Mouse (Mus musculus): ENCODE results near the gene Cd101. TPM values are rescaled to one million over a fixed set of nuclear protein-coding genes. Genes with fewer than 3 reads are reported as not detected.

Cd101 gene
- polyA plus RNA-seq, 1 experiment from 2014 or later = 1.0 TPM

DNA sequence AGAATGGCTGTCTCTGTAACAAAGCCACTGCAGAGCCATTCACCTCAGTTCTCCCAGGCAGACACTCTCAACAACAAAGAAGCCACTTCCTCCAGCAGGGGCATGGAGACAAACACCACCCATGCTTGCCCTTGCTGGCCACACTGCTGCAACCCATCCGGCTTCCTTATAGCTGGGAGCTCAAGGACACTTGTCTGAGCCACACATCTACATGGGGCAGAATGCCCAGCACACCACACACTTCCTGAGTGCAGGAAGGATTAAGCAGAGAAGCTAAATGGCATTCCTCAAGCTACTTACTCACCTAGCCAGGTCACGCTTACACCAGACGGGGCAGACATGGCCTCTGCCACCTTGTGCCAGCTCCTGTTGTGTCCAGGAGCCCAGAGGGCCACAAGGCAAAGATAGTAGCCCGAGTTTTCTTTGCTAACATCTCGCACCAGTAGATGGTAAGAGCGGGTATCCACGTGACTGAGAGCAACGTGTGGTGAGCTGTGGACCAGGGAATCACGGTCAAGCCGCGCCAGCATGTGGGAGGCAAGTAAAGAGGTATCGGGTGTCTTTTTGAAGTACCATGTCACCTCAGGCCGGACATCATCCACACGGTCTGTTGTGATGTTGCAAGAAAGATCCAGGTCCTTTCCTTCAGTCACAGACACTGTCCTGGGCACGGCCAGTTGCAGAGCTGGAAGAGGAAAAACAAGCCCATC, 43.3 kb upstream of the Cd101 start:
- H3K4me2 ChIP-seq (replicated peaks; ENCODE audit: low read depth) = no peak overlapping the region

DNA sequence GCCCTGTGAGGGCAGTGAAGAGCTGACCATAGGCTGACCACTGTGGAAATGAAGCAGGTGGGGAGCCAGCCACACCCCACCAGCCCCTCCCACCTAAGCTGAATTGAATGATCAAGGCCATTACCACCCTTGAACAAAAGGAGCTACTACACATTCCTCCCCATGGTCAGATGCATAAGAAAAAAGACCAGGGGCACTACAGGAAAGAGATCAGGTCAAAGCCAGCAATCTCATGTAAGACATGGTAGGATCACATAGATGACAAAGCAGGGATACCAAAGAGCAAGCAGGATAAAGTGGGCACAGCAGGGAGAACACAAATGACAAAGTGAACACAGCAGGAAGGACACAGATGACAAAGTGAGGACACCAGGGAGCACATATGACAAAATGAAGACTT, 42.2 kb upstream of the Cd101 start:
- Histone ChIP-seq H3K27ac (ENCODE audit: low read depth, low read length) (no peak overlapping the region), H3K36me3 (ENCODE audit: control insufficient read depth, insufficient read depth) (peaks cover 18% of the 10 kb centered on the region), H3K9ac (ENCODE audit: low read depth, low read length) (no peak overlapping the region), H3K27me3 (replicated peaks; ENCODE audit: control insufficient read depth, insufficient read depth, low read length) (no peaks in the 10 kb centered on the region), H3K4me2 (replicated peaks; ENCODE audit: low read depth) (no peak overlapping the region), H3K4me3 (ENCODE audit: low read depth, low read length) (no peak overlapping the region), H3K9me3 (ENCODE audit: control insufficient read depth) (no peaks in the 10 kb centered on the region), H3K4me1 (replicated peaks; ENCODE audit: control insufficient read depth, insufficient read depth, low read length) (no peaks in the 10 kb centered on the region)
- TF ChIP-seq CTCF (IDR thresholded peaks at IDR 0.05; ENCODE audit: low read depth) = no peak
- no peak for ATAC-seq

More for the DNA sequence above, 43.3 kb upstream of the Cd101 start:
- Histone ChIP-seq H3K9me3 (ENCODE audit: control insufficient read depth) (no peaks in the 10 kb centered on the region), H3K4me3 (ENCODE audit: low read depth, low read length) (no peak overlapping the region), H3K27ac (ENCODE audit: low read depth, low read length) (no peak overlapping the region), H3K9ac (ENCODE audit: low read depth, low read length) (no peak overlapping the region), H3K36me3 (ENCODE audit: control insufficient read depth, insufficient read depth) (peaks cover 21% of the 10 kb centered on the region), H3K27me3 (replicated peaks; ENCODE audit: control insufficient read depth, insufficient read depth, low read length) (no peaks in the 10 kb centered on the region), H3K4me1 (replicated peaks; ENCODE audit: control insufficient read depth, insufficient read depth, low read length) (no peaks in the 10 kb centered on the region)
- no peak for ATAC-seq
- TF ChIP-seq CTCF (IDR thresholded peaks at IDR 0.05; ENCODE audit: low read depth) = no peak
- WGBS = 89% methylated on average over 15 of the region's 15 CpGs

DNA sequence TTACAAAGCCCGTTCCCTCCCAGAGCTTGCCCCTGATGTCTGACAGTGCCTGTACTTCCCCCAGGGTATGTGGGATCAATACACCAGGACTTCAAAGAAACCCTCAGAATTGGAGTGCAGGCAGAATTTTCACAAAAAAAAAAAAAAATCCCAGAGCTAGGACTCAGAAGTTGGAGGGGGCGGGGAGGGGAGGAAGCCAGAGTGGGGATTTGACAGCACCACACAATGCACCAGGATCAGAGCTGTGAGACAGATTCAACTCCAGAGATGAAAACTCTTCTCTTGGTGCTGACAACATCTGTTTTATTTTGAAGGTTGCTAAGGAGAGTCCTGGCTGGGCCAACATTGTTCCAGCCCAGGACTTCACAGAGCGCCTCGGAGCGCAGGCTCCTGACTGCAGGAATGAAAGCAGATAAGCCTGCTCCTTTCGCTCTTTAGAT, 41.5 kb upstream of the Cd101 start:
- no peak overlapping the region for H3K4me3 ChIP-seq (ENCODE audit: low read depth, low read length)
- 64% methylated on average over 6 of the region's 6 CpGs for WGBS
- no peak overlapping the region for H3K27ac ChIP-seq (ENCODE audit: low read depth, low read length)
- ATAC-seq = no peak
- peaks cover 15% of the 10 kb centered on the region; the same call in 1 of the 2 replicates for H3K36me3 ChIP-seq (ENCODE audit: control insufficient read depth, insufficient read depth)
- no peak overlapping the region for H3K9ac ChIP-seq (ENCODE audit: low read depth, low read length)
- no peaks in the 10 kb centered on the region for H3K9me3 ChIP-seq (ENCODE audit: control insufficient read depth)
- H3K4me2 ChIP-seq (replicated peaks; ENCODE audit: low read depth) = no peak overlapping the region
- TF ChIP-seq CTCF (IDR thresholded peaks at IDR 0.05; ENCODE audit: low read depth) = no peak
- no peaks in the 10 kb centered on the region for H3K27me3 ChIP-seq (replicated peaks; ENCODE audit: control insufficient read depth, insufficient read depth, low read length)
- H3K4me1 ChIP-seq (replicated peaks; ENCODE audit: control insufficient read depth, insufficient read depth, low read length) = no peaks in the 10 kb centered on the region

DNA sequence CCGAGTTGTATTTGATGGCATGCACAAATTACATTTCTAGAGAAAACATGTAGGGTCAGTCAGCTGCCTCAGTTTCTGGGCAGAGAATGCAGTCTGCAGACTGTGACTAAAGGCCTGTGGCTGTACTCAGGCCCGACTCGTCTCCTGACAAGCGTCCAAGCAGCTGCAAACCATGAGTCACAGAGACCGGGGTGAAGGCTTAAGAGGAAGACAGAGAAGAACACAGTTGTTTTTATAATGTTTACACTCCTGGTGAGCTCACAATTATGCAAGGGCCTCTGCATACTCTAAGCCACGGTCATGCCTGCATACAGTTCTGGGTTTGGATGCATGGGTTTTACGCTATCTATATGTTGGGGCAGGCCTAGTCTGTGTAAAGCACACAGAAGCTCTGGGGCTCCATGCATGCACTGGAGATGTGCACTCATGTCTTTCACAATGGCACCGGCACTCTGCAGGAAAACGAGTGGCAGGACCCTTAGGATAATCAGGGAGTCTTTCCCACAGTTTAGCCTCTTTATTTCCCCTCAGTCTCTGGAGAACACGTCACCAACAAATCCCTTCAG, 41.0 kb upstream of the Cd101 start:
- 59% methylated on average over 10 of the region's 10 CpGs for WGBS
- Histone ChIP-seq H3K9me3 (ENCODE audit: control insufficient read depth) (no peaks in the 10 kb centered on the region), H3K4me1 (replicated peaks; ENCODE audit: control insufficient read depth, insufficient read depth, low read length) (no peaks in the 10 kb centered on the region), H3K27me3 (replicated peaks; ENCODE audit: control insufficient read depth, insufficient read depth, low read length) (no peaks in the 10 kb centered on the region), H3K4me2 (replicated peaks; ENCODE audit: low read depth) (no peak overlapping the region), H3K27ac (ENCODE audit: low read depth, low read length) (peak overlapping the region; percentile 41; the same call in 1 of the 2 replicates), H3K36me3 (ENCODE audit: control insufficient read depth, insufficient read depth) (peaks cover 11% of the 10 kb centered on the region; the same call in 1 of the 2 replicates), H3K9ac (ENCODE audit: low read depth, low read length) (no peak overlapping the region), H3K4me3 (ENCODE audit: low read depth, low read length) (no peak overlapping the region)
- peak; percentile 36; the same call in 1 of the 2 replicates for ATAC-seq
- no peak for TF ChIP-seq CTCF (IDR thresholded peaks at IDR 0.05; ENCODE audit: low read depth)

DNA sequence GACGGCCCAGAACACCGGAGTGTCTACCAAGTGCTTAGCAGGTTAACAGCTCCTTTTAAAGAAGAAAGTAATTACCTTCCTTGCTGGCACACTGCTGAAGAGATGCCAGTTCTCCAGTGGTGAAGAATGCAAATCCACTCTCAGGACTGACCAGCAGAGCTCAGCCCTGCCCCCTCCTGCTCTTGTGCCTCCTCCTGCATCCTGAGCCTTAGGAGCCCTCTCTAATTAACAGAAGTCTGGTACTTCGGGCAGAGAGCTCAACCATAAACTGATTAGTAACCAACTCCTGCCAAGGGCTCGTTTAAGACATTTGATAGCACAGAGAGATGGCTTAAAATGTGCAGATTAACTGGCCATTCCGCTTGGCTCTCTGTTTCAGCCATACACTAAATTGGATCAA, 39.3 kb upstream of the Cd101 start:
- Histone ChIP-seq H3K27me3 (replicated peaks; ENCODE audit: control insufficient read depth, insufficient read depth, low read length) (no peaks in the 10 kb centered on the region), H3K9me3 (ENCODE audit: control insufficient read depth) (no peaks in the 10 kb centered on the region), H3K4me3 (ENCODE audit: low read depth, low read length) (no peak overlapping the region), H3K4me1 (replicated peaks; ENCODE audit: control insufficient read depth, insufficient read depth, low read length) (no peaks in the 10 kb centered on the region), H3K36me3 (ENCODE audit: control insufficient read depth, insufficient read depth) (peaks cover 16% of the 10 kb centered on the region; the same call in 1 of the 2 replicates), H3K9ac (ENCODE audit: low read depth, low read length) (no peak overlapping the region), H3K27ac (ENCODE audit: low read depth, low read length) (no peak overlapping the region), H3K4me2 (replicated peaks; ENCODE audit: low read depth) (no peak overlapping the region)
- ATAC-seq = no peak
- TF ChIP-seq CTCF (IDR thresholded peaks at IDR 0.05; ENCODE audit: low read depth) = no peak
- WGBS = 75% methylated on average over 5 of the region's 5 CpGs

DNA sequence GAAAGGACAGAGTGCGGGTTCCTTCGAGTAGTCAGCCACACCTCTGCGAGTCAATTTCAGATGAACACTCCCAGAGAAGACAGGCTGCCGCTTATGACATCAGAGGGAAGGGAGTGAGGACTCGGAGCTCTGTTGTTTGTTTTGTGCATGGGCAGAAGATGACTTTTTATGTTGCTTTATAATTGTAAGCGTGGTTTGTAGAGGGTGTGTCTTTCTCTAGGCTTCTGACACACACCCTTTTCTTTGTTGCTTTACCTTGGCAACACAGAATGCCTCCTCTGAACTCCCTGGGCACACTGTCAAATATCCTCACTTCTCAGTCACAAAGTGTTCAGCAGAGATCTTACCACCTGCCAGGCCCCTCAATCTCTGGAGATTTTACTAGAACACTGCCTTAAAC, 36.8 kb upstream of the Cd101 start:
- no peak overlapping the region for H3K4me3 ChIP-seq (ENCODE audit: low read depth, low read length)
- H3K4me2 ChIP-seq (replicated peaks; ENCODE audit: low read depth) = no peak overlapping the region
- no peaks in the 10 kb centered on the region for H3K4me1 ChIP-seq (replicated peaks; ENCODE audit: control insufficient read depth, insufficient read depth, low read length)
- peaks cover 11% of the 10 kb centered on the region; the same call in 1 of the 2 replicates for H3K36me3 ChIP-seq (ENCODE audit: control insufficient read depth, insufficient read depth)
- H3K27me3 ChIP-seq (replicated peaks; ENCODE audit: control insufficient read depth, insufficient read depth, low read length) = no peaks in the 10 kb centered on the region
- H3K27ac ChIP-seq (ENCODE audit: low read depth, low read length) = no peak overlapping the region
- no peaks in the 10 kb centered on the region for H3K9me3 ChIP-seq (ENCODE audit: control insufficient read depth)
- TF ChIP-seq CTCF (IDR thresholded peaks at IDR 0.05; ENCODE audit: low read depth) = no peak
- ATAC-seq = no peak
- no peak overlapping the region for H3K9ac ChIP-seq (ENCODE audit: low read depth, low read length)
- WGBS = 56% methylated on average over 6 of the region's 6 CpGs
